Mouse (Mus musculus) ES-Bruce4 (cell line): ENCODE results near the gene Arhgef12. TPM values are rescaled to one million over a fixed set of nuclear protein-coding genes. Genes with fewer than 3 reads are reported as not detected.

ENCODE experiments used
- H3K27ac ChIP-seq: 2 replicates; pipeline ENCODE4 v1.5.1; 2012; ENCODE audit warnings: low read length, inconsistent platforms; ENCODE audit not compliant: insufficient read depth
- H3K27me3 ChIP-seq: 2 replicates; pipeline ENCODE4 v1.6.1; 2012; ENCODE audit warnings: mild to moderate bottlenecking, low read length, inconsistent platforms; ENCODE audit not compliant: control insufficient read depth, poor library complexity, insufficient read depth, severe bottlenecking
- H3K36me3 ChIP-seq: 2 replicates; pipeline ENCODE4 v1.6.1; 2012; ENCODE audit warnings: inconsistent platforms, mild to moderate bottlenecking, low read length, moderate library complexity; ENCODE audit not compliant: control insufficient read depth, poor library complexity, insufficient read depth, severe bottlenecking
- H3K4me1 ChIP-seq: one replicate; pipeline ENCODE4 v1.8.1; 2011; ENCODE audit warnings: low read length; ENCODE audit not compliant: control insufficient read depth, insufficient read depth
- H3K4me3 ChIP-seq: 2 replicates; pipeline ENCODE4 v1.5.1; 2011; ENCODE audit warnings: low read depth, mild to moderate bottlenecking, low read length
- H3K9ac ChIP-seq: 2 replicates; pipeline ENCODE4 v1.6.1; 2012; ENCODE audit warnings: low read depth, mild to moderate bottlenecking, inconsistent platforms; ENCODE audit not compliant: poor library complexity, severe bottlenecking
- H3K9me3 ChIP-seq: replicated peaks from 2 replicates; pipeline ENCODE4 v1.6.1; 2012; ENCODE audit warnings: mild to moderate bottlenecking, low read length, inconsistent platforms; ENCODE audit not compliant: control insufficient read depth, poor library complexity, insufficient read depth, severe bottlenecking
- CTCF ChIP-seq: IDR thresholded peaks from one replicate; pipeline ENCODE4 v1.8.1; 2011; ENCODE audit warnings: low read depth, low read length
- EP300 ChIP-seq: IDR thresholded peaks from 2 replicates; pipeline ENCODE4 v1.6.1; 2011; ENCODE audit warnings: low read depth, low read length; ENCODE audit not compliant: insufficient read depth
- POLR2A ChIP-seq: IDR thresholded peaks from one replicate; pipeline ENCODE4 v1.8.1; 2011; ENCODE audit warnings: low read length; ENCODE audit not compliant: insufficient read depth
- polyA plus RNA-seq: library from polyadenylated mRNA; stranded (reverse); fragments of >200 nt; gene quantifications from 2 replicates; pipeline ENCODE4 v1.2.4, GENCODE M21; 2011; ENCODE audit warnings: low read depth; ENCODE audit not compliant: missing spikeins, insufficient read depth, insufficient read length

Arhgef12 gene
- polyA plus RNA-seq, 1 experiment = 45.6 TPM

DNA sequence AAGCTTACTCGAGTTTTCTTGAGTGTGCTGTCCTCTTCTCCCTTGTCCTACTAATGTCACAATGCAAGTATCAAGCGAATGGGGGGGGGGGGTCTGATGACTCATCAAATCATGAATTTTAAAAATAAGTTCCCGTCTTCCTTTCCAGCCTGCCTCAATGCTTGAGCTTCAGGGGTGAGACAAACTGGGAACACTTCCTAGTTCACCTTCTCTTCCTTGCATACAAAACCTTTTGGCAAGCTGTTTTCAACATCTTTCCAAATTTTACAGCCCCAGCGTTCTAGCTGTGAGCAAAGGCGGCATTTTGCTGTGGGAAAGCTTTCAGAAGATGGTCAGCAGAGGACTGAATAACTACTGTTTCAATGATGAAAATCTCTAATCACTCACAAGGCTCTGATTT lies 516 bp upstream of the Arhgef12 start:
- Histone ChIP-seq H3K4me3 (no peak overlapping the region), H3K4me1 (no peaks in the 10 kb centered on the region), H3K9ac (no peak overlapping the region), H3K27ac (peak overlapping the region; percentile 58; the same call in 1 of the 2 replicates), H3K36me3 (no peaks in the 10 kb centered on the region; the same call in 1 of the 2 replicates), H3K9me3 (no peaks in the 10 kb centered on the region), H3K27me3 (no peaks in the 10 kb centered on the region)
- no peak for TF ChIP-seq POLR2A
- TF ChIP-seq EP300 = no peak
- no peak for TF ChIP-seq CTCF

DNA sequence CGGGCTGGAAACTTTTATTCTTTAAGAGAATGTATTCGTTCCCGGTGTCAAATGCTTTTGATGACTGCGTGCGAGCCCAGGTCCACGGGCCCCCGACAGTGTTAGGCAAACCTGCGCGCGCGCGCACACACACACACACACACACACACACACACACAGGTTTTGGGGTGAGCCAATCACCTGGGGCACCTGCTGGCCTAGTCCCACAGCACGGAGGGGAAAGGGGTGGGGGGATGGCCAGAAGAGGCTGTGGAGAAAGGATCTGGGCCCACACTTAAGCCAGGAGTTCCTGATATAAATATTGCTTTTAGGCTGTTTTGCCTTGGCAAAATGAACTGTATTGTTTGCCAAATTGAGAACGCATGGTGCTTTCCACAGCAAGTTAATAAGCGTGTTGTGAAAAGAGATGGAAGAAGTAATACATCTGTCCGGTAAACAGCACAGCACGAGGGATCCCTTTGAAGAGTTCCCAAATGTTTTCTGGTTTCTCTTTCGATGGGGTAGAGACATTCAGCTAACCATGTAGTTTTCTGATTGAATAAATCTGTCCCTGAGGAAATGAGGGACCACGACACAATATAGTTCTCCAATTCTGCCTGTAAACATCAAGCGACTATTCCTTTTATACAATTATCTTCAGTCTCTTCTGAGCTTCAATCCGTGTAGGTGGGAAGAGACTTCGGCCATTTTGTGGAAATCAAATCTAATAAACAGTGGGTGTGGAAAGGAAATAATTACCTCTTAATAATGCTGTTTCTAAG lies 433 bp downstream of the Arhgef12 start:
- Histone ChIP-seq H3K4me1 (no peaks in the 10 kb centered on the region), H3K36me3 (no peaks in the 10 kb centered on the region; the same call in 1 of the 2 replicates), H3K4me3 (peak overlapping the region; percentile 66), H3K27ac (0 out of 2 replicates have a peak overlapping the region, but pooled peaks have one; percentile 36), H3K9me3 (no peaks in the 10 kb centered on the region), H3K27me3 (no peaks in the 10 kb centered on the region), H3K9ac (peak overlapping the region; percentile 95)
- TF ChIP-seq CTCF (no peak), POLR2A (no peak), EP300 (no peak)

- no peaks in the 10 kb centered on the region for H3K4me1 ChIP-seq
- TF ChIP-seq CTCF = no peak
- TF ChIP-seq EP300 = 0 out of 2 replicates have a peak, but pooled peaks have one; percentile 61
- H3K4me3 ChIP-seq = peak overlapping the region; percentile 94
- H3K9ac ChIP-seq = peak overlapping the region; percentile 95
- no peaks in the 10 kb centered on the region for H3K36me3 ChIP-seq
- no peaks in the 10 kb centered on the region for H3K9me3 ChIP-seq
- H3K27me3 ChIP-seq = no peaks in the 10 kb centered on the region
- H3K27ac ChIP-seq = peak overlapping the region; percentile 21; the same call in 1 of the 2 replicates
Observed at GRCm38 (mm10) chr9:43105664-43106361, 1.2 kb downstream of the Arhgef12 start.

DNA sequence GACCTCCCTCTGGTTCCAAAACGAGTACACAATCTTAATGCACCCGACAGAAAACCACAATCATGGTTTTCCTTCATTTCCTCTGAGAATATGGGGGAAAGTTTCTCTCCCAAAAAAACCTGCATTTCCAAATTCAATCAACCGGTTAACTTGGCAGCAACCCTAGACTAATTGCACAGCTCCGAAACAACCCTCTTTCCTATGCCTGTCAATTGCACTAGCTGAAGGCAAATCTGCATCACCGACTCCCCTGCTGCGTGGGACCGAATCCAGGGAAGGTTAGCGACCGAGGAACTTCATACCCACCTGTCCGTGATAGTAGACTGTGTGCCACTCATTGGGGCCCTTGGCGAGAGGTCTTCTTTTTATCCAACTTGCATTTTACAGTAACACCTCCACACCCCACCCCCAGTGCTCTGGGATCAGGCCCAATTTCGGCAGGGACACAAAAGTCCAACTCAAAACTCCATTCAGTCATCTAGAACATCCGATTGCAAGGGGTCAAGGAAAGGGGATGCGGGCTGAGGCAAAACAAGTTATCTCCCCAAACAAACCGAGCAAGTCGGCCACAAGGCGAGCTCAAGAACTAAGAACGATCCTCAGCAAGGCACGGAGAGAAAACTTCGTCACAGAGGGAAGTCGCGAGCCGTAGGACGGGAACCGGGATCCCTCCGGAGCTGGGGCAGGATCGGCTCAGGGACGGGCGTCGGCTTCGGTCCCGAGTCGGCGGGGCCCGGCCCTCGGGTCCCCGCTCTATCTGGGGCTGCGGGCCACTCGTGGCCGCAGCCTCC lies 2.0 kb downstream of the Arhgef12 start:
- no peaks in the 10 kb centered on the region for H3K4me1 ChIP-seq
- peak overlapping the region; percentile 95 for H3K9ac ChIP-seq
- H3K36me3 ChIP-seq = no peaks in the 10 kb centered on the region
- H3K27me3 ChIP-seq = no peaks in the 10 kb centered on the region
- peak overlapping the region; percentile 94 for H3K4me3 ChIP-seq
- peak overlapping the region; percentile 21; the same call in 1 of the 2 replicates for H3K27ac ChIP-seq
- TF ChIP-seq POLR2A (no peak), CTCF (no peak), EP300 (no peak)
- H3K9me3 ChIP-seq = no peaks in the 10 kb centered on the region

GRCm38 (mm10) chr9:43104526-43104872 lies 2.5 kb downstream of the Arhgef12 start:
- peak overlapping the region; percentile 94 for H3K4me3 ChIP-seq
- H3K27ac ChIP-seq = no peak overlapping the region
- no peaks in the 10 kb centered on the region for H3K27me3 ChIP-seq
- peak overlapping the region; percentile 95 for H3K9ac ChIP-seq
- no peaks in the 10 kb centered on the region for H3K36me3 ChIP-seq
- H3K4me1 ChIP-seq = no peaks in the 10 kb centered on the region
- no peaks in the 10 kb centered on the region for H3K9me3 ChIP-seq
- TF ChIP-seq POLR2A (no peak), EP300 (no peak)
